Mouse (Mus musculus) urinary bladder, postnatal 10 days (tissue): ENCODE measurements around the gene Gm10283.
"Not testable (repeated sequence)": the region's sequence is repeated elsewhere in the genome, so short reads cannot be mapped to it uniquely, and the experiment has no call there.

Experiments used
- DNase-seq: peaks from one replicate; pipeline ENCODE4 v3.0.0; 2022; ENCODE audit warnings: low spot score

Gene Gm10283

DNA sequence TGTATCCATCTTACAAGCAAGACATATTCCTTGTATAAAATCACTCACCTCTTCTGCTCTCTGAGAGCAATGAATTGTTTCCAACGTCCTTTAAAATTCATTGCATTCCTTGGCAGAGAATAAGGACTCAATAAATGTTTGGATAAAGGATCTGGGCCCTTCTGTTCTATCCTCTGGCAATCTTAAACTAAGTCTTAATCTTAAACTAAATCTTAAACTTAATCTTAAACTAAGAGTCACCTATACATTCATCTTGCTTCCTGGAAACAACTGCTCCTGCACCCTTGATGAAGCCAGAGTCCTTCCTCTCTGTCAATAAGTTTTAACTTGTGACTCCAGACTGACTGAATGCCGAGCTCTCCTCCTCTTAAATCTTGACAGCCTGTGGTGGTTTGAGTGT is at the start of gene Gm10283:
Gene Gm10283, minus strand, starts transcription at position 101 of the 400 bp plus-strand sequence.
- no peak for DNase-seq

DNA sequence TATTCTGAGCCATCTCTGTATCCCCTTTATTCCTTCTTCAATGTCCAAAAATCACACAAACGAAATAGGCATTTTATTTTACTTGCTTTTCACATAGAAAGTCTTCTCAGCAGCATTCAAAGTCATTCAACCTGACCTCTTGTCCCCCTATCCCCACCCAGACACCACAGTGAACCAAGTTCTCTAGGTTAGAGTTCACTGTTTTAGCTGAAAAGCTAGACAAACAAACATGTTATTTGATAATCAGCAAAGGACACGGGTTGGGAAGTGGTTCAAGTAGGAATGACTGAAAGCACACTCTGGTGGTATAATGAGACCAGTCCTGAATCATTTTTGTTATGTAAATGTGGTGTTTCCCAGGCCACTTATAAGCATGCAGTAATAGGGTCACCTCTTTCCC is 31.9 kb upstream of the Gm10283 start:
- no peak for DNase-seq

DNA sequence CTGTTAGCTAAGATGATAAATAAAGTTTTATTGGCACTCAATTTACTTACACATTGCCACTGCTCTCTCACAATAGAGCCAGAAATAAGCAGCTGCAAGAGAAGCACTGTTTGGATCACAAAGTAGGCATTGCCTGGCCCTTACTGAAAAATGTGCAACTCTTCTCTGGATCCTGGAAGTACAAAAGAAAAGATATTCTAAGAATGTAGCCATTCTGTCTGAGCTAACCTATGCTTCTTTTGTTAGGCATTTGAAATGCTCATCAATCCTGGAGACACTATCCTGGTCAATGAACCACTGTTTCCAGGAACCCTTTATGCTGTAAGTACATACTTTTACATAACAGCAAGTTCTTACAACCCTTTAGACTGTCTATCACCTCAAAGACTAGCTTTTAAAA is 15.3 kb upstream of the Gm10283 start:
- no peak for DNase-seq

DNA sequence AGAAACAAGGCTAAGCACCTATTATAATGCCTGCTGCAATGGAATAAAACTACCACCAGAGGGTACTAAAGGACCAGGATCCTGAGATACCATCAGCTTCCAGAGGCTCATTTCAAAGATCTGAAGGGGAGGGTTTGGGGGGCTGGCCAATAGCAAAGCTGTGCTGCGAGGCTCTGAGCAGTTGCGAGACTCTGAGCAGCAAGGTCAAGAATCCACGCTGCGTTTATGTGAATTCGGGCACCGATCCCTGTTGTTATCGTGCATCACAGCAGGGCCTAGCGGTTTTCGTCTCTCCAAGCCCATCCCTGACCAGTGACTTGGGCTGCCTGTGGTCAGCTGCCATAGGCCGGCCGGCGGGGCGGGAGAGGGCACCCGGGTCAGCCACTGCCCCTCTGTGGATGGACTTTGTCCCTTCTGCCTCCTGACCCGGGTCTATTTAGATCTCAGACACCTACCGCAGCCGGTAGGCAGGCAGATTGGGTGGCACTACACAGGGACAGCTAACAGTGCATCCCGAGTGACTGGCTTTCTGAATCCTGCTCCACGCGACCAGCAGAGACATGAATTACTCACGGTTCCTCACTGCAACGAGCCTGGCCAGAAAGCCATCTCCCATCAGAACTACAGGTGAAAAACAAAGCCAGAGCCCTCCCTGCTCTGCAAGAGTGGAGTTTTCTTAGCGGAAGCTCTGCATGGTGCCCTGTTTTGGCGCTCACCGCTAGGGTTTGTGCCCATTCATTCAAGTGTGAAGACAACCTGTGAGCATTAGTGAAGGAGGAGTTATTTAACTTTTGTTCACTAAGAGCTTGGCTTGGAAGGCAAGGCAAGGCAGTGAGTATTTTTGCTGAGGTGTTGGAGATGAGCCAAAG is 2.9 kb upstream of the Gm10283 start, which contains the start of gene Aadat:
Gene Aadat, plus strand, starts transcription at position 280 of the 869 bp plus-strand sequence.
- no peak for DNase-seq

DNA sequence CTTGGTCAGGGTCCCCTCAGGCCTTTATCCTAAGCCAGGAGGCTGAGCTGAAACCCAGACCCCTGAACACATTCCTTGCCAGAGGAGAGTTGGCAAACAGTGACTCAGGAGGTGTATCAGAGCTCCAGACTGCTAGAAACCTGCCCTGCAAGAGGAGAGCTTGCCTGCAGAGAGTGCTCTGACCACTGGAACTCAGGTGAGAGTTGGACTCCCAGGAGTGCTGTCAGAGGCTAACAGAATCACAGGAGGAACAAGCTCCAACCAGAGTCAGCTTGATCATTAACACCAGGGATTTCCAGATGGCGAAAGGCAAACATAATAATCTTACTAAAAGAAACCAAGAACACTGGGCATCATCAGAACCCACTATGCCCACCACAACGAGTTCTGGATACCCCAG is 8.0 kb downstream of the Gm10283 start:
- DNase-seq, result not testable (repeated sequence)

DNA sequence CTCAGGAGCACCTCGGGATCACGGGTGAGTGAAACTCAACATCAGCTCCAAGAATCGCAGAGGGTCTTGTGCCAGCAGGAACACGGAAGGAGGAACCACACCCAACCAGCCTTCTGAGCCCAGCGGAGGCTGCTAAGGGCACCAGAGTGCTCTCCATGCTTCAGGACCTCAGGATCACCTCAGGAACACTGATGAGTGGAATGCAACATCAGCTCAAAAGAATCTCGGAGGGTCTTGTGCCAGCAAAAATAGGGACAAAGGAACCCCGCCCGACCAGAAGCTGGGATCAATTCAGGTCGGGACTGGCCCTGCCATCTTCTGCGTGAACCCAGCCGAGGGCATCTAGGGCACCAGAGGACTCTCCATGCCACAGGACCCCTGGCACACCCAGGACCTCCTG is 8.4 kb downstream of the Gm10283 start:
- DNase-seq, result no peak

DNA sequence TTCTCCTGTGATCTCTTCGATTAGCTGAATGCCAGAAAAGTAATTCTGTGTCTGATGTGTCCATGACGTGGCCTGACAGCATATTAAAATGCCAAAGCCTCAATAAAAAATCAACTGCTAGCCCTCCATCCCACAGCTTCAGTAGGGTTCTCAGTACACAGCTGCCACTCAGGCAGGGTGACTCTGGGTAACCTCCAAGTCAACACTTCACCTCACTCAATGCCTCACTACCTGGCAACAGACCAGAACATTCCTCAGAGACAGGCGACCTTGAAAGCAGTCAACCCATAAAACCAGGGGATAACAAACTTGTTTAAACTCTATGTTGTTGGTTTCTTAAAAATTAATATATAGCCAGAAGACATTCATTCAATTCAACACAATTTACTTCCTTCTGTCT is 10.5 kb downstream of the Gm10283 start:
- no peak for DNase-seq

DNA sequence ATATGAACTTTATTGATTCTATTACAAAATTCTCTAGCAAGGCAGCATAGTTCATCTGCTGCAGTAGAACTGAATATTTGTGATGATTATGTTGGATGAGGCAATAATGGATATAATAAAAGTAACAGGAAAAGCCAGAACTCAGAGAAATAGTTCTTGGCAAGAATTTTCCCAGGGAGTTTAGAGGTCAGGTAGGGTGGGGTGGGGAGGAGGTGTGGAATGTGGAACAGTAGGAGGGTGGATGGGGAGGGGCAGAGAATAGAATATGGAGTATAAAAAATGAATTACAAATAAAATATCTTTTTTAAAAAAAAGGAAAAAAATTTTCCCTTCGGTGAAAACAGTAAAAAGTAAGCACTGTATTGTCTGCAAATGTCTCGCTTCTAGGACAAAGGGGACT is 11.1 kb downstream of the Gm10283 start:
- DNase-seq, result no peak

DNA sequence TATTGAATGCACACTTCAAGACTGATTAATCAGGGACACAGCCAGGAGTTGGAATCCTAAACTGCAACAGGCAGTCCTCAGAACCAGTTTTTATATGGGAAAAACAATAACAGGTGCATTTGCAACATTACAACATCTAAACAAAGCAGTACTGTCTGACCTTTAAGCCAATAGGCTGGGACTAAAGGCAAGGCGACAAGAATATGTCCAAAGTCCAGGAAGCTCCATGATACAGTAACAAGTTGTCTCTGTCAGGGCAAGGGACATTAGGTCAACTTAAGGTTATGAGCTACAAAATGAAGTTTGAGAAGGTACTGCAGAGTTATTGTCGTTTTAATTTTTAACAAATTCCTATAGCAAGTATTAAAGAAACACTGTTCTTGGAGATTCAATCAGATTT is 12.9 kb downstream of the Gm10283 start:
- no peak for DNase-seq

DNA sequence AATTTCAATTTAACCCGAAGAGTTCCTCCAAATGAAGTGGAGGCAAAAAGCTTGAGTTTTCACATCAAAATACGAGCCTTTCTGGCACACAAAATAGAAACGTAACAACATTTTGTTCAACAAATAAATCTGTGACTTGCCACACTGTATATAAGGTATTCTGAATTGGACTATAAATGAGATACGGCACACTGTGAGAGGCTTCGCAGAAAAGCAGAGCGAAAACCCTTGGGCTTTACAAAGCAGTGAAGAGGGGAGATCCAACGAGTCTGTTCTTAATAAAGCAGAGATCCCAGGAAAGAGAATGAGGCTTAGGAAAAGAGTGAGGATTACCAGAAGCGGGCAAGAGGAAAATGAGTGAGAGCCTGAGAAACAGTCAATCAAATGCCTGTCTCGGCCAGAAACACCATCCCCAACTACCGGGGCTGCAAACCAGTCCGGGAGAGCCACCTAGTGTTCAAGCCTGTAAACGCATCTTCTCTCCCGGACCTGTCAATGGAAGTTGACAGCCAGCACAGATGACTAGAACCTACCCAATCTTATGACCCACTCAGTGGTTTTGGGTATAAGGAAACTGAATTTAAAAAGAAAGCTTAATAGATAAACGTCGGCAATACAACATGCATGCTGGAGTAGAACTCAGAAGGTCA is 36.2 kb downstream of the Gm10283 start:
- DNase-seq, result no peak

DNA sequence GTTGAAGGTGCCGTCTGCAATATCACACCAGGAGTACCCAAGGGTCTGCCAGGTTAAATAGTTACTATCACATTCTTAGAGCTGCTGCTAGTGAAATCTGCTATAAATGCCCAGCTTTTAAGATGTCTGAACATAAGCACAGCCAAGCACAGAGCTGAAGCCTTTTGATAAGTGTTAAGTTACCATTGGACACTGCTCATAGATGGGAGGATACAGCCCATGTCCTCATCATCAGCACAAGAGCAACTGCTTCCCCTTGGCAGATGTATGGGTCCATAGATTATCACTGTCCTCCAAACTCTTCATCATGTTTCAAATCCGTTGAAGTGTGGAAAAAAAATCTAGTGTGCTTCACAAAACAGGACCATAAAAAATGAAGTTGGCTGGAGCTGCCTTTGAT is 53.7 kb downstream of the Gm10283 start:
- DNase-seq, result no peak

DNA sequence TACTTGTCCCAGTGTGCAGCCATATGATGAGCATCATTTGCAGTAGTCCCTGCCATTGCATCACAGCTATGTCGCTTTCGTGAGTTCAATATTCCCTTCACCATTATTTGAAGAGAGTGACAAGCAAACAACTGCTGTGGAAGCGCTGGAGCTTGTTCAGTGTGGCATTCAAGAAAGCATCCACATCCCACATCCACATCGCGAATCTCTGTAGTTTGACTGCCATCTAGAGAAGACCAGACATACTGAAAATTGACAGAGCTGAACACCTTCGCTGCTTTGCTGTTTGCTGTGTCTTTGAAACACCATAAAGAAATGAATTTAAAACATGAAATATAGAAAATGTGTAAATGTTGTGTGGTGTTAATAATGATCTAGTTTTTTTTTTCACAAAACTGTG is 58.0 kb downstream of the Gm10283 start:
- DNase-seq, result no peak

DNA sequence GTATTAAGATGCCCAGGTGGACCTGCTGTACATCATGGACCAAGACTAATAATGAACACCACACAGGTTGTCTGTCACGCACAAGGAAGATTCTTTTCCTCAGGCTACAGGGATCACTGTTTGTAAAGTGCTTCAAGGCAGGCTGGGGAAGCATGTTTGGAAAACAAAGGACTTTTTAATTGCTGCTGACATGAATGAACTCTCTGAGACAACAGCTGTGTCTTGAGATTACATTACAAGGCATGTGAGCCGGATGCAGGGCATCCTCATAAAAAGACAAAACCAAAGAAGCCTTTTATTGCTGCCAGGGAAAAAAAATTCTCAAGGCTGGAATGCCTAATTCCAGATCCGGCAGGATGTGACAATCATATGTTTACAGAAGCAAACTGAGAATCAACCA is 64.4 kb downstream of the Gm10283 start:
- no peak for DNase-seq

DNA sequence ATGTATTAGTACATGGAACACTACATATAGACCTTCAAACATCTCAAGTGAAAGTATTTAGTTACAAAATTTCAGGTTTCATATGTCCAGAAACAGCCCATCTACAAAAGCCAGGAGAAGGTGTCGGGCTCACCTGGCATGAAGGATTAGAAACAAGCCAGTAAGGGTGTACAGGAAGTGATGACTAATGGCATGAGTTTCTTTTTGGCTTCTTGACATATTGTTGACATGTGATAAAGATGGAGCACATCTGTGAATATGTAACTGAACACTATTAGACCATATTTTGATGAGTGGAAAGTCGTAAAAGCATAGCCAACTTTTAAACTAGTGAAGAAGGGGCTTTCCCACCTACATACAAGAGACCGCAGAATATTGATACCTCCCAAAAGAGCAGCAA is 66.1 kb downstream of the Gm10283 start:
- DNase-seq, result no peak

DNA sequence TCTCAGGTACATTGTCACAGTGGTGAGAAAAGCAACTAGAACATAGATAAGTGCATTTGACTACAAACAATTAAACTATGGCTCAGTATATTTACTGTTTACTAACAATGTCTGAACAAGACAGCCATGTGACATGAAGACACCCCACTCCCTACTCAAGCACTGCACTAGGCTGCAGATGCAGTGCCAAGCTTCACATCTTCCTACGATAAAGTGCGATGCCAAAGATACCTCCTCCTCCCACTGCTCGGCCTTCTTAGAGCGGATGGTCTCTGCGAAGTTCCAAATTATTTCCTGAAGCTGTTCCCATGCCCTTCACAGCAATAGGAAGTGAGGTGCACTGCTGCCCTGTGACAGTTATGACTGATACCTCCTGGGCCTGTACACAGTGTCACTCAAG is 70.3 kb downstream of the Gm10283 start:
- no peak for DNase-seq

DNA sequence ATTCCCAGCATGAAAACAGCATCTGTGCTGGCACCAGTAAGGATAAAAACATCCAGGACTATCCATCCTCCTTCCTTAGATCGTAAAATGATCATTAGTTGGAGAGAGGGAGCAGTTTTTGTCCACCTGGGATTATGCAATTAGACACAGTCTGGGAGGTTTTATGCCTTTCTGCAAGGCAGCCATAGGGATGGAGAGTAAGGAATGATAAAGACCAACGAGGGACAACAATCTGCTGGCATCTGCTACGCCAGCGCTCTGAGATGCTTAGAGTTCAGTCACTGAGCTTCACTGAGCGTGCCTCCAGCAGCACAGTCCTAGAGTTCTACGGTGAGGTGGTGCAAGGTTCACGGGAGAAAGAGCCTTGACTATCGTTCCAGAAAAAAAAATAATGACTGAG is 96.6 kb downstream of the Gm10283 start:
- DNase-seq, result no peak

DNA sequence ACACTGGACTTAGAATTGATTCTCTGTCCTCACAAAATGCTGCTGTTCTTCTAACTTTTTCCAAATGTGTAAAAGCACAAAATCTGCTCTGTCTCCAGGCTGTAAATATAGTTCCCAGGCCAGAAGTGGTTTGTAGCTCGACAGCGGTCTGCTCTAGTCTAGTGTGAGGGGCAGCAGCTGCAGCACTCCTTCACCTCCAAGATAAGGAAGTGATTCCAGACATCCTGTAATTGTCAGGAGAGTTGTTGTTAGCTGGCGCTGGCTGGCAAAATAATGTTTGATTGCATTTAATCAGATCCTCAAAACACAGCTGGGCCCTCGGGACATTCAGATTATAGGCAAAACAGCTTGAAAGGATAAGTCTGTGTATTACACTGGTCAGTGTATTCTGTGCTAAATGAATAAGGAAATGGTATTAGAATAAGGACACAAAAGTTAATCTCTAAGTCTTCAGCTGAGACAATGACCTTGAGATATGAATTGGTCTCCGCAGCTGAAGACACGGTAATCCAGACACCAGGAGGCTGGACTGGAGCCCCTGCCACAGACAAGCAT is 97.9 kb downstream of the Gm10283 start:
- no peak for DNase-seq

DNA sequence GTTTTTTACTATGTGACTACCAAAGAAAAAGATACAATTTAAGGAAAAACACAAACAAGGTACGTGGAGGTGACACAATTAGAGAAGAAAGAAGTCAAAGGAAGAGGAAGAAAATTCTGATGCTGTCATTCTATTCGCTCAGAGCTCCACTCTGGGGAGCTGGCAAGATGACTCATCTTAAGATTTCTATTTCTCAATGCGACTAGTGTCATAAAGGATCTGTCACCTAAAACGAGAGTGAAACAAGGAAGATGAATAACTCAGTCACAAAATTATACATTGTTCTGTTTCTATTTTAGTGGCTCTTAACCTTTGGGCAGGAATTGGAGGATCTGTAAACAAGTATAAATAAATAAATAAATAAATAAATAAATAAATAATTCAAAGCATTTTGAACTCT is 109.3 kb downstream of the Gm10283 start:
- no peak for DNase-seq

DNA sequence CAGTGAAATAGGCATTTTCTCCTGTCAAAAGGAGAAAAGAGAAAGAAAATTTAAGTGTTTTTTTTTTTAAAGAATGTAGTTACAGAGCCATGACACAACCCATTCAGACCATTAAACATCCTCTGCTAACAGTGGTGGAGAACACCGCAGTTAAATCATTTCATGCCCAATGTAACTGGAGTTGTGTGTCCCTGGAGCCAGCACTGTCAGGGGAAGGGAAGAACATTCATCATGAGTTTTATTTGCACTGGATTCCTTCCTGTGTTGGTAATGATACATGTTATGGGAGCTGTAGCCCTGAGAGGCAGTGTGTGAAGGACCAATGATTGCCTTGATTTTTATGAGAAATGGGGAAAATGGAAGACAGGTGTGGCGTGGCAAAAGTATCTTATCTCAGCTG is 116.4 kb downstream of the Gm10283 start:
- DNase-seq, result no peak
